Mouse (Mus musculus) induced T-regulatory cell, adult 2 months (primary cell): ENCODE data around the gene Pcna.

Source experiments
- DNase-seq: peaks from one replicate; pipeline ENCODE4 v3.0.0-alpha.2; 2012; ENCODE audit warnings: low read depth

The Pcna gene

DNA sequence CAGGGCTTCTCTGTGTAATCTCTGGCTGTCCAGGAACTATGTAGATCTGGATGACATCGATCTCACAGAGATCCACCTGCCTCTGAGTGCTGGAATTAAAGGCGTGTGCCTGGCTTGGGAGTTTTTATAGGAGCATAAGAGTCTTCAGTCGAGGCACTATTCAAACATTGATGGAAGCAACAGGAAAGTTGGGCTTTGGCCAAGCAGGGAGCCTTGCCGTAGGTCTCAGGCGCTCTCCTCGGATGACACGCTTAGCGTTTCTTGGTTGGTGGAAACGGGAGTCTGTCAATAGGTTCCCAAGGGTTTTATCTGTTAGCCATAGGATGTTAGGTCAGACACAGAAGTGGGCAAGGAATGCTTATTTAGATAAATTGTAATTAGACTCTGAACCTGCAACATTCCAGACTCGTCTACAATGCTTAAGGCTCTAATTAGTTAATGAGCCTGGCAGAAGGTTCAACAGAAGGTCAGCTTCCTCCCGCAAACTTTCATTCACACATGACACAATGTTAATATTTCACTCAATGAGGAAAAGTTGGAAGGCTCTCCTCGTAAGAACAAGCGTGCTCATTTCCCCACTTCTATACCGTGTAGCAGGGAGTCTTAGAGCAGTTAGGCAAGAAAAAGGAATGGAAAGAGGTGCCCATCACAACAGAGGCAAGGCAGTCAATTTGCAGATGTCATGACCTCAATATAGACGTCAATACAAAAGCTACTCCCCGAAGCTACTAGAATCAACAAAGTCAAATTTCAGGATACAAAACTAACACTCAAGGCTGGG lies 18.9 kb downstream of the Pcna start:
- DNase-seq: no peak

DNA sequence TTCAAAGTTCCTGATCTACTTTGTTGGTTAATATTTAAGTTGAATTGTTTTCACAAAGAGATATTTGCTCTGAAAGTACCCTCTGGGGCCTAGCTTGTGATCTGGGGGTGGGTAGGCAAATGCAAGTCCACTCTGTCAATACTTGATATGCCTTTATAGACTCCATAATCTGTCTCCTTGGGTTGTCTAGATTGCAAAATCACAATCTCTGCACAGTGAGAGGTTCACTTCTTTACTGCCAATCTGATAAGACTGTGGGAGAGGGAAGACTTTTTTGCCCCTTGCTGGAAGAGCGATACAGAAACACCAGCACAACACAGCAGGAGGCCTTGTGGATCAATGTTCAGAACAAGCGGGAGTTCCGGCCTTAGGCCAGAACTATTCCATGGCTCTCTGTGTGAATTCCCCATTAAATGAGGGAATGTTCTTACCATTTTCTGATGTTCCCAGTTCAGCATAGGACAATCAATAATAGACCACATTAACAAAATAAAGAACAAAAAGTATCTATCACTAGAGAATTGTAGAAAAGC lies 20.6 kb downstream of the Pcna start:
- DNase-seq: no peak

DNA sequence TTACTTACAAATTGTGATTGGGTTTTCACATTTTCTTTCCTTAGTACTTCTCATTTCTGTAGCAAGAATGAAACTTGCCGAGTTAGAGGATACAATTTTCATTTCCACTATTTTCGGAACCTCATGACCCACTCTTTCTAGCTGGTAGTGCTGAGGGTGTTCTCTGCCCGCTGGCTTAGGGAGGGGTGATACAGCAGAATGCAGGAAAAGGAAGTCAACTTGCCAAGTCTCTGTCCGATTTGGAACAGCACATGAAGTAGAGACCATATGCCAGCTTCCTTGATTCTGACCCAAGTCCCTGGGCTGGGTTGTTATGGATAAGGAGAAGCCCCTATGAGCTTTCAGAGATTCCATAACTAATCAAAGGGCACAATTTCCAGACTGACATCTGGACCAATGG lies 28.8 kb downstream of the Pcna start:
- DNase-seq: no peak

DNA sequence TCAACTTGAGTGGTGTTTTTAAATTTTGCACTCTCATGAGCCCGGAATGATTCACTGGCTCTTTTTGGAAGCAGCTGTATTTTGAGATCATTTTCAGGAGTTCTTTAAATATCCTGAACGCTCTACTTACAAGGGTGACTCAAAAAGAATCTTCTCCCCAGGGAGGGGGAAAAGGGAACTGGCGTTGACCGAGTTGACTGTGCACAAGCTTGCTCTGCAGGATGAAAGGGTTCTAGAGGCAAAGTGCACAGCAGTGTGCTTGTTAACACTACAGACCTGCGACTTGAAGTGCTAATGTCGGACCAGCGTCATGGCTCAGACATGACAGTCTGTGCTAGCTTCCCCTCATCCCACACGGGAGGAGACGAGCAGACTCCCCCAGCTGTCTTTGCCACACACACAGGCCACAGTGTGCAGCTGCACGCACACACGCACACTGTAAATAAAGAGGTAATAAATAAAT lies 31.5 kb downstream of the Pcna start:
- DNase-seq: no peak

DNA sequence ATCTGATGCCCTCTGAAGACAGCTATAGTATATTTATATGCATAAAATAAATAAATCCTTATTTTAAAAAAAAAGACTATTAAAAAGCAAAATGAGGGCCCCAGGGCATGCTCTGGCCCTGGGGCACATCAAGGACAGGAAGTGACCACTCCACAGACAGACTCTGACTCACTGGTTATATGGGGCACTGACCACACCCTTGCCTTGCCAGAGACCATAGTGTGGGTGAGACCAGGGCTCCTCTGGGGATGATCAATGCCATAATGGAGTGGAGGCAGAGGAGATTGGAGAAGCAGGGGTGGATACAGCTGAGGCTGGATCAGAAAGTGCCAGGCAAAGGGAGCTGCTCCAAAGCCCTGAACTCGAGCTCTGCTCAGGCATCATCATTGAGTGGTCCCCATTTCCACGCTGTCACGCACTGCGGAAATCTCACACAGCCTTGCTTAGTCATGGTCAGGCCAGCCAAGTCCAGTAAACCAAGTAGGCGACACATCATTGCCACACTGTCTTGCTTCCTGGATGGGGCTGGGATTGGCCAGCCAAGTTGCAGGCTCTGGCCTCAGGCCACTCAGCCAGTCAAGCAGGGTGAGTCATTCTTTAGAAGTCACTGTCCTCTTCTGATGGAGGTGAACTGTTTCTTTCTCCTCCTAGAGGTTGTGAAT lies 41.0 kb downstream of the Pcna start:
- no peak for DNase-seq

DNA sequence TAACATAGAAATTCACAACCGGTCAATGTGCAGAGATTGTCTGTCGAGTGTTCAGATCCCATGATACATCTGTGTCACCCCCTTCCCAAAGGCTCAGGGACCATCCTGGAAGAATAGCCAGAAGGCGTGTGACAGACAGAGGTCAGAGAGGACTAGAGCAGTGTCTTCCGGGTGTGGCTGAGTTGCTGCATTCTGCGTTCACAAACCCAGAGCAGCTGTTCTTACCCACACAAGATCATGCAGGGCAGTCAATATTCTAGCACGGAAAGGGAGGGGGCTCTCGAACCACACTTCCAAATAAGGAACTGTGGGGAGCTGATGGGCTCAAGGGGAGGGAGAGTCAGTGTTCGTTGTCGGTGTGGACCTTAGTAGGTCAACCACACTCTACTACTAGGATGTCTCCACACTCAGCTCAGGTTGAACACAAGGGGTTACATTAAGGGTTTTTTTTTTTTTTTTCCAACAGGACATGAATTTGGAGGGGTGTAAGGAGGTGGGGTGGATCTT lies 42.3 kb downstream of the Pcna start:
- no peak for DNase-seq

DNA sequence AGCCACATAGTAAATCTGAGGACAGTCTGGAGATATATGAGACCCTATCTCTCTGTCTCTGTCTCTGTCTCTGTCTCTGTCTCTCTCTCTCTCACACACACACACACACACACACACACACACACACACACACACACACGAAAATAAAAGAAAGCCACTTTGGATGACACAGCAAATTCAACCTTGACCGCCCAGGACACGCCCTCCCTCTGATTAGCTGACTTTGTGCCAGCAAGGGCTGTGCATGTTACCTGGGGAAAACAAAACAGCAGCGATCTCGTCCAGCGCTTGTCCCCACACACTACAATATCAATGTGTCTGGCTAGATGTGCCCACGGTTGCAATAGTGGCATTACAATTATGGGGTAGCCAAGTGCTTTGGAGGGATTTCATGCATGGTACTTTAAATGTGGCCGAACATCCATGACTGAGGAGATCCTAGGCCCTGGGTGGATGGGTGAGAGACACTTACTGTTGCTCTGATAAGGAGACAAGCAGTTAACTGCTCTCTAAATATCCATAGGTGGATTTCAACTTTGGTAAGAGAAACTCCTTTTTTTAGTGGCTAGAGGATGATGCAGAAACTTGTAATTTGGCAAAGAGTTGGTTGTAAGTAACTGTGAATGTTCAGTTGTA lies 44.8 kb downstream of the Pcna start:
- no peak for DNase-seq

DNA sequence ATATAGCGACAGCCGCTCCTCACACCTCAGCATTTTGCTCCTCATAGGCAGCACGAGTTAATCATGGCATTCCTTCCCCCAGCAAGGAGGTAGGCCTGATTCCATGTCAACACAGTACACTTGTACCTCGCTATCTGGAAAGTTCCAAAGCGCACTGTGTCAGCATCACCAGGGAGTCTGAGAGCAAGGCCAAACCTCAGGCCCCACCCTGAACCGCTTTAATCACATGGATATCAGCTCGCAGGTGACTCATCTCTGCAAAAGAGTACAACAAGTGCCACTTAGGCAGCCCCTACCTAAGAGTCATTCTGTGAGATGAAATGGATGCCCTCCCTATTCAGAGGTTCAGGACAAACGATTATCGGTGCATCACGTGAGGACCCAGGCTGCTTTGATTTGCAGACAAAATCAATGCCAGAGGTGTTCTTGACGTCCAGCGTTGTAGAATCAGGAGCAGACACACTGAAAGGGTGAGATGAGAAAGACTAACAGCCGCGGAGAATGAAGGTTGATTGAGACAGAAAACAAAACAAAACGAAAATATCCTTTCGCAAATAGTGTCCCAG lies 46.7 kb downstream of the Pcna start:
- no peak for DNase-seq

DNA sequence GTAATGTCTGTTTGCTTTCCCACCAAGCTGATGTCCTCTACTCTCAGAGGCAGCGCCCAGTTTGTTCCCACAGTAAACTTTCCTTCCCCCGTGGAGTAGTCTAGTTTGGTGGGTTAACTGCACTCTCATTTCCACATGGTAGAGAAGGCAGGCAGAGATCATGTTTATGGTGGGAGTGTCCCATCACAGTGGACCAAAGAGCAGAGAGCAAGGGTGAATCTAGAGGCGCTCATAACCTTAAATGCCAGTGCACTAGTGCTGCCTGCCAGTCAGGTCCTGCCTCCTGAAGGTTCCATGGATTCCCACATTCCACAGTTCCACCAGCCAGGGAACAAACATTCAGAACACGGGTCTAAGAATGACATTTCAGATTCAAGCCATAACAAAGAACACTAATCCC lies 47.6 kb downstream of the Pcna start:
- DNase-seq: no peak

DNA sequence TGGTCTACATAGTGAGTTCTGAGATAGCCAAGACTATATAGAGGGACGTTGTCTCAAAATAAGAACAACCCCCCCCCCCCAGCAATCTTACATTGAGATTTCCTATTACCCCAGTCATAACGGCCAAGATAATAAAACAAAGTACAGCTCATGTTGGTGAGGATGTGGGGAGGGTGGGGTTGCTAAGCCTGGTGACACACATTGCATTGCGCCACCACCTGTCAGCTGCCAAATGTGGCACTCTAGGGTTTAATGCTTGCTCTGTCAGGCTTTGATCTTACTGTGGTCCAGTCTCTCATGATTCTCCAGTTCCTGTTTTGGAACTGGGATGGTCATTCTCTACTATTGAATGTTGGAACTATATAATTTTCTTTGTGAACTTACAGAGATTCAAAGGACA lies 49.3 kb downstream of the Pcna start:
- peak; percentile 55 for DNase-seq

DNA sequence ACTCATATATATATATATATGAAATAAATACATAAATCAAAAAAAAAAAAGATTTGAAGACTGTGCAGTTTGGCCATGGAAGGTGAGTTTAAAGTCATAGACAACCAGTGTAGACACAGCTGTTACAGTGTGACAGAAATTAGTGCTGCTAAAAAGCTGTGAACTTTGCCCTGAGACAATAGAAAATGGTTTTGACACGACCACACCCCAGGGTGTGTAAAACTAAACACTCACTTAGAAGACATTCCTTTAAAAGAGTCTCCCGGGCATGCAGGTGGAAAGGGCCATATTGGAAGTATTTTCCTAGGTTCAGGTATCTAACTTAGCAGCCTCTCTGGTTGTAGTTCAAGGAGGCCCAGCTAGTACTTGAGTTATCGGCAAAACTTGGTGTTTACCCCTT lies 49.9 kb downstream of the Pcna start:
- DNase-seq: no peak
